Mouse (Mus musculus): ENCODE results near the gene Rpf2. TPM values are rescaled to one million over a fixed set of nuclear protein-coding genes. Genes with fewer than 3 reads are reported as not detected.

The Rpf2 gene
- total RNA-seq, 2 experiments from 2014 or later: 15.2 to 17.1 TPM

Other genes starting within 250 kb of the Rpf2 start
- gene Mfsd4b1, start 221.8 kb downstream of the Rpf2 start, total RNA-seq (2021): 1 to 10 TPM in 1 of 2 experiments, under 1 TPM in 1; 0.49 to 1.5 TPM
- gene Slc16a10, start 104.8 kb downstream of the Rpf2 start, total RNA-seq (2021): 10 to 100 TPM; 19.4 to 20.4 TPM
- 10 to 100 TPM; 26.1 to 31.3 TPM for gene Gtf3c6, start 11.1 kb upstream of the Rpf2 start, total RNA-seq (2021)
- gene Amd1, start 55.1 kb upstream of the Rpf2 start, total RNA-seq (2021): 10 to 100 TPM; 21.0 to 23.1 TPM
- gene Cdk19, start 92.5 kb upstream of the Rpf2 start, total RNA-seq (2021): 10 to 100 TPM in 1 of 2 experiments, 1 to 10 TPM in 1; 8.7 to 10.3 TPM

Data from gastrocnemius, postnatal 4 days (tissue).